Mouse (Mus musculus): ENCODE measurements at regions not wholly inside any gene's neighbourhood (a gene's known extent, or its start where the extent isn't known, plus 50 kb on each side); places are given as distances from the start of the nearest gene placed in this dataset.

- TF ChIP-seq ZNF384 (IDR thresholded peaks at IDR 0.05; ENCODE audit: low read depth, low read length) (no peak), HCFC1 (IDR thresholded peaks at IDR 0.05; ENCODE audit: borderline replicate concordance, insufficient read depth, low read length) (no peak), MAFK (IDR thresholded peaks at IDR 0.05; ENCODE audit: insufficient read depth, low read depth, low read length) (no peak), CHD2 (IDR thresholded peaks at IDR 0.05; ENCODE audit: low read depth, low read length) (no peak), ZC3H11A (IDR thresholded peaks at IDR 0.05; ENCODE audit: borderline replicate concordance, low read depth, low read length) (no peak)
These were observed 367.2 kb downstream of the Trib2 start for GRCm38 (mm10) chr12:15449484-15449883.
